In the genomic region with DNA sequence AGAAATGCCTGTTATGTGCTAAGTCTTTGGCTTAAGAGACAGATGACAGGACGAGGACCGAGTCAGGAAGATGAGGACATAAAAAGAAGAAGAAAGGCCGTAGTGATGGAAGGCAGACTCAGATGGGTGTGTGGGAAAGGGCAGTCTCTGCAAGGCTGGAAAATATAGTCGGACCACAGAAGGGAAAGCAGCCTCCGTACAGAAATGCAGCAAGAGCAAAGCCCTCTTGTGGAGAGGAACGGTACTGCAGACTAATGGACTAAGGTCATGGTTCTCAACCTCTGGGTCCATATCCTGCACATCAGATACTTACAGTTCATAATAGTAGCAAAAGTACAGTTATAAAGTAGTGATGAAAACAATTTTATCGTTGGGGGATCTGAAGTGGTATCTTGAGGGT, we compare ENCODE assay signal across 9 mouse cellular contexts. TPM values are rescaled to one million over a fixed set of nuclear protein-coding genes. Genes with fewer than 3 reads are reported as not detected.
DNase-seq lines count a peak whose midpoint lies in the region; ATAC-seq and TF ChIP-seq lines count a peak whose summit lies in the region.
"Had no signal": no experiment of that assay in that cellular context is flagged by ENCODE, and none has a peak within 500 bp of the region (broad histone marks: within the 10 kb centered on the region; RNA-seq: fewer than 3 reads in every experiment).

No protein-coding gene starts in this region.

- DNase-seq in kidney, adult 2 months = peak; percentile 62
- peak; percentile 22 for DNase-seq in Muller cell, postnatal 12 days (ENCODE audit: inconsistent ontology term)
- peak; percentile 27 to 57 for DNase-seq in cerebellum, postnatal 36 days
- peak; percentile 88 for DNase-seq in lung, postnatal 36 days
- peak; percentile 16 to 70 for DNase-seq in thymus, postnatal 10 days (ENCODE audit: low spot score in 2 of 2)

- no peaks in the 10 kb centered on the region for H3K36me3 ChIP-seq in kidney, adult 2 months (ENCODE audit: control insufficient read depth, insufficient read depth, low read length)
- H3K36me3 ChIP-seq in kidney, embryonic 14.5 days (ENCODE audit: control insufficient read depth, insufficient read depth, low read length) = no peaks in the 10 kb centered on the region
- no peaks in the 10 kb centered on the region for H3K36me3 ChIP-seq in C2C12 (ENCODE audit: control insufficient read depth, insufficient read depth)
- H3K36me3 ChIP-seq: midbrain, embryonic 12.5 days had no signal

- H3K9me3 ChIP-seq in kidney, embryonic 14.5 days (ENCODE audit: control insufficient read depth, low read length) = peaks cover 6% of the 10 kb centered on the region

- WGBS in kidney, adult 2 months = 26% methylated on average over 7 of the region's 7 CpGs
- WGBS in kidney, embryonic 14.5 days = 34% methylated on average over 7 of the region's 7 CpGs

- no peak for TF ChIP-seq POLR2A in kidney, adult 2 months (IDR thresholded peaks at IDR 0.05; ENCODE audit: low read depth, low read length)

- H3K27me3 ChIP-seq in kidney, adult 2 months (replicated peaks; ENCODE audit: control insufficient read depth, insufficient read depth, low read length) = no peaks in the 10 kb centered on the region
- no peaks in the 10 kb centered on the region for H3K27me3 ChIP-seq in kidney, embryonic 14.5 days (ENCODE audit: control insufficient read depth, insufficient read depth, low read length)
- no peaks in the 10 kb centered on the region for H3K27me3 ChIP-seq in C2C12 (ENCODE audit: control insufficient read depth, insufficient read depth, insufficient read length)
- H3K27me3 ChIP-seq: midbrain, embryonic 12.5 days had no signal

- no peak overlapping the region for H3K4me2 ChIP-seq in kidney, embryonic 14.5 days (replicated peaks; ENCODE audit: low read depth, low read length)
- H3K4me2 ChIP-seq: midbrain, embryonic 12.5 days had no signal

- no peaks in the 10 kb centered on the region for H3K79me3 ChIP-seq in C2C12 (ENCODE audit: low read depth)

- H3ac ChIP-seq in C2C12 (ENCODE audit: control insufficient read depth, insufficient read length, low read depth) = no peak overlapping the region

- ATAC-seq in kidney, embryonic 14.5 days (ENCODE audit: low FRiP score, low TSS enrichment) = no peak
- ATAC-seq in hematopoietic stem cell, adult 5-6 weeks (replicated peaks in 1 of 2; ENCODE audit: insufficient read depth in 1 of 2, low FRiP score in 2 of 2, low TSS enrichment in 1 of 2, low read depth in 1 of 2, poor library complexity in 2 of 2, severe bottlenecking in 2 of 2) = peak; percentile 59 to 69; a peak in 3 of 4 replicates

- no peaks in the 10 kb centered on the region for H3K4me1 ChIP-seq in kidney, adult 2 months (ENCODE audit: control insufficient read depth, insufficient read depth, low read length)
- no peaks in the 10 kb centered on the region for H3K4me1 ChIP-seq in kidney, embryonic 14.5 days (ENCODE audit: control insufficient read depth, insufficient read depth, low read length)
- H3K4me1 ChIP-seq: midbrain, embryonic 12.5 days had no signal

- H3K9ac ChIP-seq in kidney, embryonic 14.5 days (ENCODE audit: low read depth, low read length) = no peak overlapping the region
- H3K9ac ChIP-seq: midbrain, embryonic 12.5 days had no signal

- no peak overlapping the region for H3K4me3 ChIP-seq in kidney, adult 2 months (ENCODE audit: insufficient read depth, low read depth, low read length)
- H3K4me3 ChIP-seq in kidney, embryonic 14.5 days (ENCODE audit: low read length) = no peak overlapping the region
- no peak overlapping the region for H3K4me3 ChIP-seq in C2C12 (ENCODE audit: insufficient read depth, poor library complexity, severe bottlenecking)
- H3K4me3 ChIP-seq: midbrain, embryonic 12.5 days had no signal

- H3K27ac ChIP-seq in kidney, adult 2 months (ENCODE audit: insufficient read depth, low read depth, low read length) = no peak overlapping the region
- no peak overlapping the region for H3K27ac ChIP-seq in kidney, embryonic 14.5 days (ENCODE audit: low read depth, low read length)
- H3K27ac ChIP-seq: midbrain, embryonic 12.5 days had no signal

- H3K79me2 ChIP-seq in C2C12 (ENCODE audit: control insufficient read depth, insufficient read depth) = no peaks in the 10 kb centered on the region

- peak; percentile 83 for TF ChIP-seq CTCF in kidney, adult 2 months (conservative IDR thresholded peaks at IDR 0.05; ENCODE audit: insufficient read depth, insufficient read length, low read depth, low read length)
- peak; percentile 47 for TF ChIP-seq CTCF in C2C12 (IDR thresholded peaks at IDR 0.05; ENCODE audit: control insufficient read depth, insufficient read depth, insufficient read length)

TF ChIP-seq in C2C12, 6 proteins besides CTCF, POLR2A, EP300 and RAD21:
- TF ChIP-seq CEBPB (IDR thresholded peaks at IDR 0.05; ENCODE audit: low read depth) (no peak), FOSL1 (IDR thresholded peaks at IDR 0.05; ENCODE audit: insufficient read depth, low read length, poor library complexity, severe bottlenecking) (no peak), USF1 (IDR thresholded peaks at IDR 0.05; ENCODE audit: low read depth) (no peak), MAX (IDR thresholded peaks at IDR 0.05) (no peak), MYOG (IDR thresholded peaks at IDR 0.05; ENCODE audit: control insufficient read depth, extremely low read depth, insufficient read length) (no peak), MYOD1 (IDR thresholded peaks at IDR 0.05; ENCODE audit: control insufficient read depth, insufficient read length, low read depth) (no peak)

RNA-seq across cellular contexts. Expression of gene Pced1b, which starts 11.7 kb away (rescaled TPM):
- polyA plus RNA-seq in kidney, adult 2 months (2012; rRNA removed) = 5.4 and 8.2 TPM in 2 replicates
- polyA plus RNA-seq in kidney, embryonic 14.5 days (2014; fragmentation: Nextera tagmentation; extraction: Ambion mirVana) = 5.4 and 8.7 TPM in 2 replicates
- polyA plus RNA-seq in C2C12 (2012; fragmentation: generic; extraction: Trizol) = 0.32 TPM
- total RNA-seq in hematopoietic stem cell, adult 5-6 weeks (2017) = 5.6 and 8.8 TPM in 2 replicates

RNA-seq across cellular contexts. Expression of gene Amigo2, which starts 11.9 kb away (rescaled TPM):
- 0.77 and 0.99 TPM in 2 replicates for polyA plus RNA-seq in kidney, adult 2 months (2012; rRNA removed)
- 11.9 and 16.9 TPM in 2 replicates for polyA plus RNA-seq in kidney, embryonic 14.5 days (2014; fragmentation: Nextera tagmentation; extraction: Ambion mirVana)
- polyA plus RNA-seq in C2C12 (2012; fragmentation: generic; extraction: Trizol) = 0.71 TPM
- 4.3 and 5.9 TPM in 2 replicates for total RNA-seq in hematopoietic stem cell, adult 5-6 weeks (2017)

Comparison
In these comparisons a context has a peak if more than half of its experiments do, and no peak if none do; other contexts are left out.
1. DNase-seq: peak in every context shown above with its lines; median percentile 88 in lung, postnatal 36 days; 62 in kidney, adult 2 months; 43 in thymus, postnatal 10 days; 42 in cerebellum, postnatal 36 days; 22 in Muller cell, postnatal 12 days.